Mouse (Mus musculus) thymus, adult 2 months (tissue): ENCODE results near the gene Atg9b.

Experiments used
- CTCF ChIP-seq: fragments of 200-500 bp; IDR thresholded peaks from 2 replicates; pipeline ENCODE4 v1.5.1; 2012; ENCODE audit warnings: mild to moderate bottlenecking, control low read depth, low read length, moderate library complexity, borderline replicate concordance; ENCODE audit not compliant: control insufficient read depth, poor library complexity, insufficient read depth; ENCODE audit errors: extremely low read depth
- POLR2A ChIP-seq: fragments of 200-500 bp; IDR thresholded peaks from 2 replicates; pipeline ENCODE4 v1.6.1; 2012; ENCODE audit warnings: mild to moderate bottlenecking, low read length, control low read depth, moderate library complexity; ENCODE audit not compliant: control insufficient read depth, poor library complexity, insufficient read depth; ENCODE audit errors: extremely low read depth

DNA sequence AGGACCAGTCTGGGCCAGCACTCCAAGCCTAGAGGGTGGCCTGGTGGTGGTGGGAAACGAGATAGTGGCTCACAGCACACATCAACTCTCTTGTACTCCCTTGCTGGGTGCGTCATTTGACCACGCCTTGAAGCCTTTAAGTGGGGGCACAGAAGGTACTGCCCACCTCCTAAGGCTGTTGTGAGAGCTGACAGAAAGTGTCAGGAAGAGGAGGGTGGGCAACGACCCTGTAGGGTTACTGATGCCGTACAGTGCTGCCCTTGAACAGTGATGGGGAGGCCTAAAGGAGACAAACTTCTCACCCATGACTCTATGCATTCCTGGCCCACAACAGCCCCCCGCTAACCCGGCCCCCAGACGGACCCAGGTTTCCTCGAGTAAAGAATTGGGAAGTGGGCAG, 25.5 kb downstream of the Atg9b start:
- no peak for TF ChIP-seq POLR2A
- TF ChIP-seq CTCF = no peak
